Mouse (Mus musculus) gastrocnemius, adult 18-20 months (tissue): ENCODE measurements at regions not wholly inside any gene's neighbourhood (a gene's known extent, or its start where the extent isn't known, plus 50 kb on each side); places are given as distances from the start of the nearest gene placed in this dataset.

Experiments
- DNase-seq: peaks from one replicate; pipeline ENCODE4 v3.0.0; 2021; ENCODE audit warnings: low spot score

- DNase-seq: peak; percentile 33
These were observed 61.6 kb downstream of the Skor1 start for GRCm38 (mm10) chr9:63087195-63087594.

DNA sequence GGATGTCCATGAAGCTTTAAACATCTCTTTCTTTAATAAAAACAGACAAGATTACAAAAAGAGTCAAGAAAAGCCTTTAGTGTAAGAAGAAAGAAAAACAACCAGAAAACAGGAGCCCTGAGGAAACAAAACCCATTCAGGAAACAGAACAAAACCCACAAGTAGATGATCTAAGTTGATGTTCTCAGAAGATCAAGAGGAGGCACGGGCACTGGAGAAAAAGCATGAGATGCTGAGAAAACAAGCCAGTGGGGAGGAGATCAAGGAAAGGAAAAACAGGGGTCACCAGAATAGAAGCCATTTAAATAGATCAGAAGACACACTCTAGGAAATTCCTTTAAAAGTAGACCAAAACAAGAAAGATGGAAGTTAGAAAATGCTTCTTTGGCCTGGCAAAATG, 62.1 kb downstream of the Skor1 start:
- DNase-seq: no peak

DNA sequence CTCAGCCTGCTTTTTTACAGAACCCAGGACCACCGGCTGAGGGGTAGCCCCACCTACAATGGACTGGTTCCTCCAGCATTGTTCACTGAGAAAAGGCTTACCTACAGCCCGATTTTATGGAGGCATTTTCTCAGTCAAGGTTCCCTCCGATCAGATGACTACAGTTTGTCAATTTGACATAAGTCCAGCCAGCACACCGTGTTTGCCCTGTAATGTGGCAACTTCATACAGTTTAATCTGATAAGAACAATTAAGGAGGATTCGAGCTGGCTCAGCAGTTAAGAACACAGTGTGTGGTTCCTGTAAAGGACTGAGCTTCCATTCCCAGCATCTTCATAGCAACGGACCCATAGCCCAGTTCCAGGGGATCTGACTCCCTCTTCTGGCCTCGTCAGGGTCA, 65.9 kb downstream of the Skor1 start:
- DNase-seq: no peak

- DNase-seq: no peak
These were observed 66.5 kb downstream of the Skor1 start for GRCm38 (mm10) chr9:63082311-63082710.

GRCm38 (mm10) chr9:63080406-63080805, 68.4 kb downstream of the Skor1 start:
- DNase-seq: no peak

- DNase-seq: no peak
These were observed 73.5 kb downstream of the Skor1 start for GRCm38 (mm10) chr9:63075252-63075651.

- DNase-seq: no peak
These were observed 74.0 kb downstream of the Skor1 start for GRCm38 (mm10) chr9:63074803-63075202.

- no peak for DNase-seq
These were observed 74.6 kb downstream of the Skor1 start for GRCm38 (mm10) chr9:63074023-63074750.

- DNase-seq: no peak
These were observed 77.7 kb downstream of the Skor1 start for GRCm38 (mm10) chr9:63071032-63071431.

- DNase-seq: no peak
These were observed 78.8 kb downstream of the Skor1 start for GRCm38 (mm10) chr9:63069919-63070318.

DNA sequence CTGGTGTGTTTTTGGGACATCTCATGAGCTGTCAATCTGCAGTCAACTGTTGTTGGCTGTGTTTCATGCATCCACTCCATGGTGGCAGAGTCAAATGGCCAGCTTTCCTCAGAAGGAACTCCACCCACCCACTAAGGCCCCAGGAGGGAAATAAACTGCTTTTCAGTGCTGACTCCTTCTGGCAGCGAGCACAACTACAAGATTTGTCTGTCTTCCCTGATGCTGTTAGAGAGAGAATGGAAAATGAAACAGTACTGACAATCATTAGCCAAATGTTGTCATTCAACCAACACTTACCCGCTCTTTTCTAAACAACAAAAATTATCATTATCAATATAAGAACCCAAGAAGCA, 79.3 kb upstream of the Pias1 start:
- DNase-seq: peak; percentile 47

DNA sequence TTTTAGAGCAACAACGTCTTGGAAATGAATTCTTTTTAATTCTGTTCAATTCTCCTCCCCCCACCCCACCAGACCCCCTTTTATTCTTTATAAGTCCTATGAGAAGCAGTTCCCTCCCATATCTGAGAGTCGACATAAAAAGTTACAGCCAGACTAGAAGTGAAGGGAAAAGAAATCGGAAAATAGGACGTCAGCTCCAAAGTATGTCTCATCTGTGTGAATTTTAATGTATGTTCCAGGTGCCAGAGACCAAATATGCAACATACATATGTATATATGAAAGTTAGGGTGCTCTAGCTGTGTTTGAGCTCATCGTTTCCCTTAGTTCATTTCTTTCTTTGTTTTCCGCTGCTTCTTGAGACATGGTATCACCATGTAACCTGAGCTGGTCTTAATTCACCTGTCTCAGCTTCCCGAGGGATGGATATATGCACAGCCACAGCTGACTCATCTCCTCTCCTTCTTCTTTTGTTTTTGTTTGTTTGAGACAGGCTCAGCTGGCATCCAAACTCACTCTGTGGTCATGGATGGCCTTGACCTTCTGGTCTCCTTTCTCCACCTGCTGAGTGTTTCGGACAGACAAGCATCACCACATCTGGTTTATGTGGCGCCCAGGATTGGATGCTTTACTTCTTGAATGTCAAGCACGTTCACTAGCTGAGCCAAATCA, 78.8 kb upstream of the Pias1 start:
- no peak for DNase-seq

- no peak for DNase-seq
These were observed 75.8 kb upstream of the Pias1 start for GRCm38 (mm10) chr9:63063525-63063924.

DNA sequence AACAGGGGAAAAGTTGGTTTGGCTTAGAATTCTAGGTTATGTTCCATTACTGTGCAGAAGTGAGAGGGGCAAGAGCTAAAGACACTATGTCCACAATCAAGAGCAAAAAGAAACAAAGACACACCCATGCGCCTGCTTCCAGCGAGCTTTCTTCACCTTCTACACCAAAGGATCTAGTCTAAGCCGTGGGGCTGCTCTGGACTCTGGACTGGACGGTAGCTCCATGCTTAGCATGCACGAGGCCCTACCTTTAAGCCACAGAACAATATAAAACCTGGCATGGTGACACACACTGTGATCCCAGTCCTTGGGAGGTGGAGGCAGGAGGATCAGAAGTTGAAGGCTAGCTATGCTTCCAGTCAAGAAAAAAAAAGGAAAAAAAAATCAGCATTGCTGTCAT, 73.0 kb upstream of the Pias1 start:
- no peak for DNase-seq

DNA sequence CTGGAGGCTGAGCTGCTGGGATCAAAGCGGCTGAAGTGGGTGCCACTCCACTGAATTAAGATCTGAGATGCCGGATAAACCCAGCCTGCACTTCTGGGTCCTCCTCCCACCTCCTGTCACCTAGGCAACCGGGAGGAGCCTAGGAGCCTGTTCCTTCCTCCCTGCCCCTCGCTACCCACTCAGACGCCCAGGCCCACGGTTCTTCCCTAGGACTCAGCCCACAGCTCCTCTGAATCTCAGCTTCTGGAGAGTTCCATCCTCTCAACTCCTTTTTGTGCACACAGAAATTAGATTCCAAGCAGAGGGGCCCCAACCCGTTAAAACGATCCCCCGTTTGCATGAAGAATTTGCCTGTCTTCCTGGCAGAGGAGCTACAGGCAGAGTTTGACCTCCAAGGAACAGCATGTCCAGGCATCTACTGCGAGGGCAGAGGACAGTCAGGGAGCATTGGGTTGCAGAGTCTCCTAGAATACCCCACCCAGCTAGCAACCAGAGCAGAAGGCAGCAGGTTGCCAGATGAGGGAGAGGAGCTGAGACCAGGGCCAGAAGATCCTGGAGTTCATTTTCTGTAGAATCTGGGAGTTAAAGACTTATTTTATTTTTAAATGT, 71.6 kb upstream of the Pias1 start:
- peak; percentile 54 for DNase-seq

DNA sequence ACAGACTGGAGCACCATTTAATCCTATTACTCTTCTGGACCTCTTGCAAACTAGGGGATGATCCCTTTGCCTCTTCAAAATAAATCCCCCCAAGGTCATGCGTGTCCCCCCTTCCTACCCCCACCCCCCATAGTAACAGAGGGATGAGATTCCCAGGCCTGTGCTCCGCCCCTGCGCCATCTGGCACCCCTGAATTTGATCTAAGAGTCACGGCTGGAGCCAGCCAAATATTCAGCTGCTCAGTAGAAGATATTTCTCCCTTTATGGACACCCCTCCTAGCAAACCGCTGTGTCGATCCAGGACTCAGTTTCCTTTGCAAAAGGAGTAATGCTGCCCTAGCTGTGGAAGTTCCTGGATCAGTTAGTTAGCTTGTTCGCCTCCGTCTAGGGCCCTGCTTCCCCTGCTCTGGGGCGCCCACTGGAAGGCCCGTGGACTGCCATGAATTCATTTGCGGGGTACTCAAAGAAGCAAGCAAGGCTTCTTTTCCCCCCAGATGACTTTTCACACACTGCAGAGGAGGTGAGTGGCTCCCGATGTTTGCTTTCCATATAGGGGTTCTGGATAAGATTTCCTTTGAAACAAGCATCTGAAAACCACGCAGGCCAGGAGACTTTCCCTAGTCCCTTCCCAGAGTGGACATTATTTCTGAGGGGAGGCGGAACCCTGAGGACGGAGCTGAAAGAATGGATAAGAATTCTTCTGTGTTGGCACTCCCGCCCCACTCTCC, 70.9 kb upstream of the Pias1 start:
- no peak for DNase-seq

DNA sequence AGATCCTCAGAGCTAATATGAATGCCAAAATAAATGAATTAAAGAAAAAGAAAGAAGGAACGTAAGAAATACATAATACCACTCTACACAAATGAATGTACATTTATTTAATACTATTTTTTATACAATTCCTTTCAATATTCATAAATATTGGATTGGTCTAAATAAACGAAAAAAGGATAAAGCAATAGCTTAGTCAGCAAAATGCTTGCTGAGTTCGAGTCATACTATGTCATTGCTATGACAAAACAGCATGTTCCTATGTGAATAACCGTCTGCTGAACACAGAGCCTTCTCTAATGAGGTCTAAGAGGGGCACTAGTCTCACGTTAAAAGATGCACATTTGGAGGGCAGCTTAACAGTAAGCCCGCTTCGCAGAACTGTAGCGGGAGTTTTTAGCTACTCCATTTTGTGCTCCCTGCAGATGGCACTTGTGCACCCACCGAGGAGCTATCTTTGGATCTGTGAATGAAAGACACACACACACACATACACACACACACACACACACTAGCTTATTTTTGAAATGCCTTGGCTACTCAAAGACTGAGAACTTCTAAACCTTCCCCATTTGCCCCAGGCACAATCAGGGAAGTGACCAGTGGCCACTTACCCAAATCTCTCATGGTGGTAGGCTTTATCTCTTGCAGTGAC, 69.1 kb upstream of the Pias1 start:
- no peak for DNase-seq

DNA sequence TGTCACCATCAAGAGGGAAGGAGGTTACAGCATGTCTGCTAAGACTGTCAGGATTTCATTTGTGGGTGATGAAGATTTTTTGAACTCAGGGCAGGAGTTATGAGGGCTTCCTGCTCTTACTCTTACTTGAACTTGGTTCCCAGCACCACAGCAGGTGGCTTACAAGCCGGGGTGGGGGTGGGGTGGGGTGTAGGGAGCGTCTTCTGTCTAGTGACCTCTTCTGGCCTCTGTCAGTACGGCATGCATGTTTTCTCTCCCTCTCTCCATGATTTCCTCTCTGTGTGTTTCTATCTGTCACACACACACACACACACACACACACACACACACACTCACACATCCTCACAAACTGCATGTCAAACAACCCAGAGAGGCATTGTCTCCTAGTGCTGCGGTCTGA, 64.5 kb upstream of the Pias1 start:
- DNase-seq: no peak

DNA sequence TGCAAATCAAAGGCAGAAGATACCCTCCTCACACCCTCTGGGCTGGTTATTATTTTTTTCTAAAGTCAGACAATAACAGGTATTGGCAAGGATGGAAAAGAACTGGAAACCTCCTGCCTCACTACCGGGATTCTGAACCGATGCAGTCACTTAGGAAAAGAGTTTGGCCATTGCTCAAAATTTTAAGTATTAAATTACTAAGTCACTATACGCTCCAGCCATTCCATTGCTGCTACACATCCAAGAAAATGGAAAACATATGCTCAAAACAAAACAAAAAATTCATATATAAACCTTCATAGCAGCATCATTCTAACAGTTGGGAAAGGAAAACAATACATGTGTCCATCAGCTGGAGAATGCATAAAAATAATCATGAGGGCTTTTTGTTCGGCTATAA, 63.9 kb upstream of the Pias1 start:
- DNase-seq: no peak

GRCm38 (mm10) chr9:63049290-63049689, 61.6 kb upstream of the Pias1 start:
- DNase-seq: no peak

DNA sequence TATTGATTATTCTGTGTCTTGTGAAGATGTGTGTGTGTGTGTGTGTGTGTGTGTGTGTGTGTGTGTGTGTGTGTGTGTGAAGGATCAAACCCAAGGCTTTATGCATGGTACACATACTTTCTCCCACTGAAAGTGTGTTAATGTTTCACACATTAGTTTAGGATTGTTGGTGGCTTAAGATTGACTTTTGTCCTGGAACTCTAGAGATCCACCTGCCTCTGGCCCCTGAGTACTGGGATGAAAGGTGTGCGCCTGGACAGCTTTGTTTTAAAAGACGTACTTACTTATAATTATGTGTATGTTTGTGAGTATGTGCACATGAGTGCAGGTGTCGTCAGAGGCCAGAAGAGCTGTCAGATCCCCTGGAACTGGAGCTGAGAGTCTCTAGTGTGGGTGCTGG, 59.3 kb upstream of the Pias1 start:
- no peak for DNase-seq

GRCm38 (mm10) chr9:63045531-63045930, 57.8 kb upstream of the Pias1 start:
- DNase-seq: no peak
